Mouse (Mus musculus) midbrain, embryonic 15.5 days (tissue): ENCODE results near the gene Ccdc102a. TPM values are rescaled to one million over a fixed set of nuclear protein-coding genes. Genes with fewer than 3 reads are reported as not detected.

Experiments used
- ATAC-seq: fragments of 200-750 bp; cut with Nextera tagmentation; replicated peaks from 2 replicates; pipeline ENCODE4 v1.8.0; 2017; ENCODE audit warnings: moderate TSS enrichment
- H3K27ac ChIP-seq: fragments of 300-500 bp; sonication (generic); 2 replicates; pipeline ENCODE4 v1.5.1; 2015; ENCODE audit warnings: mild to moderate bottlenecking, inconsistent platforms
- H3K27me3 ChIP-seq: fragments of 300-500 bp; sonication (generic); replicated peaks from 2 replicates; pipeline ENCODE4 v1.6.1; 2015; ENCODE audit warnings: inconsistent platforms
- H3K36me3 ChIP-seq: fragments of 300-500 bp; sonication (generic); replicated peaks from 2 replicates; pipeline ENCODE4 v1.6.1; 2015; ENCODE audit warnings: inconsistent platforms
- H3K4me1 ChIP-seq: fragments of 300-500 bp; sonication (generic); 2 replicates; pipeline ENCODE4 v1.6.1; 2015; ENCODE audit warnings: inconsistent platforms
- H3K4me2 ChIP-seq: fragments of 300-500 bp; sonication (generic); 2 replicates; pipeline ENCODE4 v1.6.1; 2015; ENCODE audit warnings: inconsistent platforms, mild to moderate bottlenecking, moderate library complexity
- H3K4me3 ChIP-seq: fragments of 300-500 bp; sonication (generic); 2 replicates; pipeline ENCODE4 v1.5.1; 2015; ENCODE audit warnings: mild to moderate bottlenecking, inconsistent platforms
- H3K9ac ChIP-seq: fragments of 300-500 bp; sonication (generic); 2 replicates; pipeline ENCODE4 v1.6.1; 2015; ENCODE audit warnings: mild to moderate bottlenecking, inconsistent platforms
- H3K9me3 ChIP-seq: fragments of 300-500 bp; sonication (generic); 2 replicates; pipeline ENCODE4 v1.6.1; 2016; ENCODE audit warnings: inconsistent platforms
- WGBS: fragments of 180-500 bp; shearing (Covaris S2); methylation state at CpG from one replicate; pipeline ENCODE4 v1.1.7; 2015; ENCODE audit warnings: mixed read lengths; 5-methylcytosine and 5-hydroxymethylcytosine counted together
- polyA plus RNA-seq: library from polyadenylated mRNA; unstranded; fragments of >200 nt; fragmentation: Nextera tagmentation; extraction: Ambion mirVana; gene quantifications from 2 replicates; pipeline ENCODE4 v1.2.1, GENCODE M21; 2015

Ccdc102a gene
- polyA plus RNA-seq: 4.9 and 6.0 TPM in 2 replicates

DNA sequence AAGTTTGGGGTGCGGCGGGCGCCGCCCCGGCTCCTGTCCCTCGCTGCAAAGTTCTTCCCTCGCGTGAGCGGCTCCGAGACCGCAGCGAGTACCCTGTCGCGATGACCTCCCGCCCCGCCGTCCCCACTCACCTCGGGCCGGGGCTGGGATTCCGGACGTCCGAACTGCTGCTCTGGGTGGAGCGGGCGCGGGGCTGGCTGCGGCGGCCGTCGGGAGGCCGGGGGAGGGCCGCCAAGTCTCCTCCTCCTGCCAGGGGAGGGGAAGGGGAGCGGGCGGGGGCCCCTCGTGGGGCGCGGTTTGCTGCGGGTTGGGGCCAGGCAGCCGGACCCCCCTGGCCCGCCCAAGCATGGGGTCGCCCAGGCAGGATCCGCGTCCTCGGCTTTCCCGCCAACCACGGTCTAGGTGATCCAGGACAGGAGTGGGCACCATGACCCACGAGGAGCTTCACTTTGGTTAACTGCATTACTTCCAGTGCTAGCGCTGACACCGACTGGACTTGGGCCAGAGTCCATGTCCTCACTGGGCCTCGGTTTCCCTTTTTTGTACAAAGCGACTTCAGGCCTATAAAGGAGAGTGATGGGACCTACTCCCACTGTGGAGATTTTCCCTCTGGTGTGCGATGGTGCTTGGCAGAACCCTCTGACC is at the start of gene Ccdc102a:
TSS of gene Ccdc102a (minus strand) at position 248 of the 645 bp plus-strand sequence.
- peak within 1 kb of the TSS; percentile 34; the same call in 1 of the 2 replicates for H3K27ac ChIP-seq
- peaks cover 29% of the 10 kb centered on the region for H3K4me1 ChIP-seq
- no peaks in the 10 kb centered on the region for H3K36me3 ChIP-seq
- peak within 1 kb of the TSS; percentile 51 for H3K4me3 ChIP-seq
- H3K9ac ChIP-seq: peak within 1 kb of the TSS; percentile 16
- H3K27me3 ChIP-seq: peaks cover 52% of the 10 kb centered on the region
- peak; percentile 28 for ATAC-seq
- 3% methylated on average over 49 of the region's 51 CpGs for WGBS
- H3K9me3 ChIP-seq: no peaks in the 10 kb centered on the region
- H3K4me2 ChIP-seq: peak within 1 kb of the TSS; percentile 90

DNA sequence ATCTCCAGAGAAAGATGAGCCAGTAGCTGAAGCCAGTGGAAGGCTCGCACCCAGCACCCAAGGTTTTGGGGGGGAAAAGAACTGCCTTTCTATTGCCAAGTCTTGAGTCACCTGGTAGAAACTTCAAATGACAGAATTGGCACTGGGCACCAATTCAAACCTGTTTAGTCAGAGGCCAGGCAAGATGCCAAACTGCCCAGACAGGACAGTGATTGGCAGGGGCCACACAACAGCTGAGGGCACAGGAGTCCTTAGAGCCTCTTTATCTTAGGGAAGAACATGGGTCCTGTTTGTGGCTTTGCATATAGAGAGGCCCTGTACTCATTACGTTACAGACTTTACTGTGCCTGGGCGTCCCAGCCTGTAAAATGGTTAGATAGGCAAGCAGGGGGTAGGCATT is 49.7 kb upstream of the Ccdc102a start:
- 67% methylated on average over 3 of the region's 3 CpGs for WGBS

DNA sequence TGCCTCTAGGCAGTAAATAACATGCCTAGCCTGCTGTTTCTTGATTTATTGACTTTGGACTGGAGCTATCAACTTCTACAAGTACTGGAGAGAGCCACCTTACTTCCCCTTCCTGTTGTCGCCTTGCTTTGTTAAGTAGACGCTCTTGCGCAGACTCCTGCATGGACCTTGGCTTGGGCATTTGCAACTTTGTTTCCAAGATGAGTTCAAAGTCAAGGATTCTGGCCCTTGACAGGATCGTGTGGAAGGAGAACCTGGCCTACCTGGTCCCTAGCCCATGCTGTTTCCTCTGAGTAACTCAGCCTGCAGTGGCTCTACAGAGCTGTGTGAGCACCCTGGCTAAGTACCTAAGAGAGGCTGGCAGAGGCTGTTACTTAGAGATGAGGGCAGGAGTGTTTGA is 49.2 kb upstream of the Ccdc102a start:
- no peaks in the 10 kb centered on the region for H3K9me3 ChIP-seq
- H3K9ac ChIP-seq: no peak overlapping the region
- H3K4me3 ChIP-seq: no peak overlapping the region
- H3K36me3 ChIP-seq: no peaks in the 10 kb centered on the region
- no peak for ATAC-seq
- H3K4me2 ChIP-seq: no peak overlapping the region
- WGBS: 91% methylated on average over 4 of the region's 4 CpGs
- no peaks in the 10 kb centered on the region for H3K4me1 ChIP-seq
- no peak overlapping the region for H3K27ac ChIP-seq
- no peaks in the 10 kb centered on the region for H3K27me3 ChIP-seq

More for the DNA sequence above, 49.7 kb upstream of the Ccdc102a start:
- H3K36me3 ChIP-seq: no peaks in the 10 kb centered on the region
- no peak overlapping the region for H3K27ac ChIP-seq
- no peaks in the 10 kb centered on the region for H3K4me1 ChIP-seq
- no peak overlapping the region for H3K9ac ChIP-seq
- no peak for ATAC-seq
- no peak overlapping the region for H3K4me2 ChIP-seq
- no peaks in the 10 kb centered on the region for H3K9me3 ChIP-seq
- H3K27me3 ChIP-seq: no peaks in the 10 kb centered on the region
- H3K4me3 ChIP-seq: no peak overlapping the region

DNA sequence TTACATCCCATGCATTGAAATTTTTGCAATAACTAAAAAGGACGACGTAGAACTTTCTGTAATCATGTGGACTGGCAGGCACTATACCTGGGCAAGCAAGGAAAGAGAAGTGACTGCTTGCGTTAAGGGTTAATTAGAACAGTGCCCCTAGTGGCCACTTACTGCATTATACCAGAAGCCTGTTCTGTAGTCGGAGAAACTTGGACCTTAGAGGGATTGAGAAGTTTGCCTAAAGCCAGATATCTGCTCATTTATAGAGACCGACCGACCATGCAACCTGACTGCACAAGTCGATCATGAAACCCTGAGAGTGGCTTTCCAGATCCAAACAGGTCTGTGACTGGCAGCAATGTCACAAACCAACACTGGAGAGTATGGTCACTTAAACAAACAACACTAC is 48.7 kb upstream of the Ccdc102a start:
- no peak for ATAC-seq
- 20% methylated on average over 7 of the region's 7 CpGs for WGBS
- Histone ChIP-seq H3K4me1 (no peaks in the 10 kb centered on the region), H3K4me2 (no peak overlapping the region), H3K4me3 (no peak overlapping the region), H3K27ac (no peak overlapping the region), H3K9me3 (no peaks in the 10 kb centered on the region), H3K9ac (no peak overlapping the region), H3K27me3 (no peaks in the 10 kb centered on the region), H3K36me3 (no peaks in the 10 kb centered on the region)

DNA sequence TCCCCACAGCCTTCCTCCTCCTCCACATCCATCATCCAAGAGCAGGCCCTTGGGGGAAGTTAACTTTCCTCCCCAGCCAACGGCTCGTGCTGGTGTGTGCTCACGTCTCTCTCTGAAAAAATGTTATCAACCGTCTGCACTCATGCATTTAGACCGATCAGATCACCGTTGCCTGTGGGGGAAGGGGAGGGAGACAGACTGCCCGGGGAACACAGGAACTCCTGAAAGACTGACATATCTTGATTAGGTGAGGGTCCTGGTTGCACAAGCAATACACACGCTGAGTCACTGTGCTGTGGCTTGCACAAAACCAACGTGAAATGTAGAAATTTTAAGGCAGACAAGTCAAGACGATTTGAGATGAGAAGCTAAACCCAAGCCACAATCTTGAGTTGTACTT is 46.9 kb upstream of the Ccdc102a start:
- no peak for ATAC-seq

DNA sequence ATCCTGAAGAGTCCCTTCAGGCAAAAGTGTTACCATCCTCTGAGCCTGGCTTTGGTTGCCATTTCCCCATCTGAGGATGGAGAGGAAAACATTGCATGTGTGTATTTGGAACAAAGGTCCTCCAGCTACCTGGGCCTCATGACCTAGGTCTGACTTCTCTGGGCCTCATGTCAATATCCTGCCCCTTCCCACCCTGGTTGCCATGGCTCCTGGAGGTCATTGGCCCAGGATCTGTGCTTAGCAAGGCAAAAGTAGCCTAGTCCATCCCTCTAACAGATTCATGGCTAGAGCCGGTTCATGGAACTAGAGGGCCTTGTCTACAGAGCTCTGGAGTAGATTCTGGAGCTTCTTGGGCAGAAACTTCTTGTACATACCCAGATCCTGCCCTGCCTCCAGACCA is 44.3 kb upstream of the Ccdc102a start:
- no peak overlapping the region for H3K27ac ChIP-seq
- H3K4me2 ChIP-seq: no peak overlapping the region
- H3K27me3 ChIP-seq: no peaks in the 10 kb centered on the region
- H3K9me3 ChIP-seq: no peaks in the 10 kb centered on the region
- ATAC-seq: no peak
- H3K9ac ChIP-seq: no peak overlapping the region
- no peaks in the 10 kb centered on the region for H3K4me1 ChIP-seq
- no peaks in the 10 kb centered on the region for H3K36me3 ChIP-seq
- 90% methylated on average over 1 of the region's 1 CpGs for WGBS
- H3K4me3 ChIP-seq: no peak overlapping the region

More for the DNA sequence above, 46.9 kb upstream of the Ccdc102a start:
- 69% methylated on average over 10 of the region's 10 CpGs for WGBS
- H3K9me3 ChIP-seq: no peaks in the 10 kb centered on the region
- no peak overlapping the region for H3K4me3 ChIP-seq
- H3K4me1 ChIP-seq: no peaks in the 10 kb centered on the region
- no peaks in the 10 kb centered on the region for H3K36me3 ChIP-seq
- no peak overlapping the region for H3K27ac ChIP-seq
- no peaks in the 10 kb centered on the region for H3K27me3 ChIP-seq
- no peak overlapping the region for H3K4me2 ChIP-seq
- no peak overlapping the region for H3K9ac ChIP-seq

DNA sequence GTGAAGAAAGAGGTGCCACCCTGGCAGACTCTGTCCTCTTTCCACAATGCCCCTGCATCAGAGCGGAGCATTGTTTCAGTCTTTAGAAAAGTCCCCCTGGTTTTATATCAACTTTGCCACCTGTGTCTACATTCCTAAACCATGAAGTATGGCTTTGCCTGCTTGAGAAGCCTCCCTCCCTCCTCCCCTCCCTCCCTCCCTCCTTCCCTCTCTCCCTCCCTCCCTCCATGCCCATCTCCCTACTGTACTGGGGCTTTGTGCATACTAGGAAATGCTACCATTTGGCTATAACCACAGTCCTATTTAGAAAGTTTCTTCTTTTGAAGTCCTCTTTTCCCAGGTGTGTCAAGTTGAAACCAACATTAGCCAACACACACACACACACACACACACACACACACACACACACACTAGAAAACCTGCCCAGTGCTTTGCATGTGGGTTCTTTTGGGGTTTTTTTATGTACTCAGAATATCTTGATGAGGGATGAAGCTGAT is 38.2 kb upstream of the Ccdc102a start:
- H3K4me2 ChIP-seq: no peak overlapping the region
- H3K4me3 ChIP-seq: no peak overlapping the region
- no peaks in the 10 kb centered on the region for H3K27me3 ChIP-seq
- no peaks in the 10 kb centered on the region for H3K36me3 ChIP-seq
- ATAC-seq: no peak
- H3K9me3 ChIP-seq: no peaks in the 10 kb centered on the region
- H3K27ac ChIP-seq: no peak overlapping the region
- no peaks in the 10 kb centered on the region; the same call in 1 of the 2 replicates for H3K4me1 ChIP-seq
- whole genome bisulfite sequencing: 88% methylated on average over 1 of the region's 1 CpGs
- no peak overlapping the region for H3K9ac ChIP-seq

DNA sequence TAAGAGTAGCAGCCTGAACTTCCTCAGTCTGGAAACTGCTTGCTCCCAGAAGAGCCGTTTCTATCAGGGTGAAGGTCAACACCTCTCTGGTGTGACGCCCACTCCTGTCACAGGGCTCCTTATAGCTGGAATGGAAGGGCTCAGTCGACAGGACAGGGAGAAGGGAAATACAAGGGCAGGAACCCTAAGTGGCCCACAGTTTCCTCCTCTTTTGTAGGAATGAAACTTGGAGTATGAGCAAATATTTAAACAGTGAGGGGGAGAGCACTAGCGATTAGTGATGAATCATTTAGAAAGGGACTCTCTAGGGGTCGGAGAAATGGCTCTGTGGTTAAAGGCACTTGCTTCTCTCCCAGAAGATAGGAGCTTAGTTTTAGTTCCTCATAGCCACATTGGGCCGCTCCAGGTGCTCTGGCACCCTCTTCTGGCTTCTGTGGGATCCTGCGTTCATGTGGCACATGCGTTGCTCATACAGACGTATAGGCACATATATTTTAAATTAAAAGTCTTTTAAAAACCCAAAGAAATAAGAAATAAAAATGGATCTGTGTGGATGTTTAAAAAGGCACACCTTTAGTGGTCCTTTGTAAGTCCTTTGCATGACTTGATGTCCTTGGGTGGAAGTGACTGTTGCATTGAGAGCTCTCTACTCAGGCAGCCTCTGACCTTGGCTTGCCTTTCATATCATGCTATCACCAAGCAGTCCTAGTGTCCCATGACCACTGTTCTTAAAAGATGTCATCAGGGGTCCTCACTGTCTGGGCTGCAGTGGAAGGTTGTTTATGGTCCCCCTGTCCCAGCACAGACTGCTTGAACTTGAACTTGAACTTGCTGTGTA is 37.2 kb upstream of the Ccdc102a start:
- Histone ChIP-seq H3K9me3 (no peaks in the 10 kb centered on the region), H3K4me1 (peaks cover 5% of the 10 kb centered on the region), H3K4me2 (no peak overlapping the region), H3K27me3 (no peaks in the 10 kb centered on the region), H3K36me3 (no peaks in the 10 kb centered on the region), H3K27ac (no peak overlapping the region), H3K9ac (no peak overlapping the region), H3K4me3 (no peak overlapping the region)
- WGBS: 46% methylated on average over 9 of the region's 9 CpGs
- no peak for ATAC-seq

DNA sequence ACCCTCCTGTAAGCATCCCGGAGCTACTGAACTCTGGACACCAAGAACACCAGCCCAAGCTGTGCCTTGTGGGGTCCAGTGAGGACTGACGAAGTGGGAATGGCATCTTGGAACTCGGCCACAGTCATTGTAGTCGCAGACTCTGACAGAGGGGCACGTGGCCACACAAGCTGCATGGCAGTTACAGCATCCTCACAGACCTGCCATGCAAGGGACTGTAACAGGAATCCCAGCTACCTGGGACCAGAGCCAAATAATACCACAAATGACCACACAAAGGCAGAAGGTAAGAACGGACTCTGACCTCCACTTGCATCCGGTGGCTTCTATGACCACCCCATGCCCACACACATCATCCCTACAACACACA is 36.5 kb upstream of the Ccdc102a start:
- Histone ChIP-seq H3K9ac (no peak overlapping the region), H3K27me3 (no peaks in the 10 kb centered on the region), H3K9me3 (no peaks in the 10 kb centered on the region), H3K4me2 (no peak overlapping the region), H3K4me1 (peaks cover 5% of the 10 kb centered on the region), H3K4me3 (no peak overlapping the region), H3K36me3 (no peaks in the 10 kb centered on the region), H3K27ac (no peak overlapping the region)
- ATAC-seq: 0 out of 2 replicates have a peak, but pooled peaks have one; percentile 33
- WGBS: 69% methylated on average over 7 of the region's 7 CpGs

DNA sequence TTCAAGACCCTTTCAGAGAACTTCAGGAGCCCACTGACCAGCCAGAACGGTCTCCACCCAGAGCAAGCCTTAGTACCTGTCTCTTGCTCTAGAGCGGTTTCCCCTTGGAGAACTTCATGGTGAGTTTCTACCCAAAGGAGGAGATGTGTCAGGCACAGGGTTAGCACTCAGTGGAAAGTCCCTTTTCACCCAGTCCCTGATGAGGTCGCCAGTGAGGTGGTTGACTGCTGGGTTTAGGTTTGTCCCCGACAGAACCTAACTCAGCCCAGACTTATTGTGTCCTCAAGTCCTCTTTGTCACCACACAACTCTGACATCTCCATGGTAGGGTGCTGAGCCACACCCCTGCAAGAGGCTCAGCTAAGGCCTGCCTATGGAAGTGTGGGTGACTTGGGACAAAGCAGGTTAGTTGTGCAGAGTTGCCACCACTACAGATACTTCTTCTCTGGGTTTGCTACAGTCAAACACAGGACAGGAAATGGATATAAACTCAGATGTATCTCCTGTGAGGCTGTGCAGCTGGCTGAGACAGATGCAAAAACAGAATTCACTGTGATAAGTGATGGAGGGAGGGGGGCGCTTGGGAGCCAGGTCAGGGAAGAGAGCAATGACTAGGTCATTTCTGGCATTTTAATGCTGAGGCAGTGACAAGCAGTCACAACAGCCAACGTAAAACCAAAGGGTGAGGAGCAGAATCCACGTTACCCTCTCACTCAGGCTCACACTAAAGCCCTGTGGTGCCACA is 35.9 kb upstream of the Ccdc102a start:
- H3K4me3 ChIP-seq: no peak overlapping the region
- H3K9ac ChIP-seq: no peak overlapping the region
- H3K4me1 ChIP-seq: peaks cover 5% of the 10 kb centered on the region
- WGBS: 74% methylated on average over 7 of the region's 7 CpGs
- H3K36me3 ChIP-seq: no peaks in the 10 kb centered on the region
- H3K9me3 ChIP-seq: no peaks in the 10 kb centered on the region
- H3K27ac ChIP-seq: no peak overlapping the region
- ATAC-seq: no peak
- no peaks in the 10 kb centered on the region for H3K27me3 ChIP-seq
- no peak overlapping the region for H3K4me2 ChIP-seq

DNA sequence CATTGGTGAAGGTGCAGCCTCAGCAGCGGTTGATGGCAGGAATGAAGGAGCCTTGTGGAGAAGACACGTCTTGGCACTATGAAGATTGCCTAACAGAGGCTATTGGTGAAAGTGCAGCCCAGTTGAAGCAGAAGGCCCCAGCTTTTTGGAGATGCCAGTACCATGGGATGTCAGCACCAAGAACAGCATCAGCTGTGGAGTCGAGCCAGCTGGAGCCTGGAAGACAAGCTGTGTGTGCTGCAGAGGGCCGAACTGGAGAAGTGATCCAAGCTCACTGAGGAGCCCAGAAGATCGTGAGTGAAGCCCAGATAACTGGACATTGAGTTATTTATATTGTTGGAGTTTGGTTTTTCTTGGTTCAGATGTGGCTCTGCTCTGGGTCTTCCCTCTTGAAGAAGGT is 34.2 kb upstream of the Ccdc102a start:
- Histone ChIP-seq H3K4me3 (no peak overlapping the region), H3K36me3 (no peaks in the 10 kb centered on the region)
- WGBS: 84% methylated on average over 5 of the region's 5 CpGs

DNA sequence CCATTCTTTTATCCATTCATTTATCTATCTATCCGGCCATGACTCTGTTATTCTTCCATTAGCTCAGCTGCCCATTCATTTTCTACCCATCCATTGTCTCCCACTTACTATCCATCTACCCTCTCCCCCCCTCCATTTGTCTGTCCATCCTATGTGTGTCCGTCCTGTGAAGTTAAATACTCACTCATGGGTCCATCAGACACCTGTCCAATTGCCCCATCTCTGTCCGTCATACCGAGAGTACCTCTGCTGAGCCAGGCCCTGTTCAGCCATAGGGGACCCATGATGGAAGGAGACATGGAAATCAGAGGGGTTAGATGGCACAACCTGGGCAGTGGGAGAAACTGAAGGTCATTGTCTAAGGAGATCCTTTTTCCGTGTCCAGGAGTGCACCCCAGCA is 32.6 kb upstream of the Ccdc102a start:
- H3K27me3 ChIP-seq: no peaks in the 10 kb centered on the region
- no peaks in the 10 kb centered on the region for H3K36me3 ChIP-seq
- no peak overlapping the region for H3K4me3 ChIP-seq
- no peak overlapping the region for H3K4me2 ChIP-seq
- H3K9me3 ChIP-seq: no peaks in the 10 kb centered on the region
- 75% methylated on average over 5 of the region's 5 CpGs for WGBS
- peak; percentile 53; the same call in 1 of the 2 replicates for ATAC-seq
- H3K27ac ChIP-seq: no peak overlapping the region
- no peak overlapping the region for H3K9ac ChIP-seq
- H3K4me1 ChIP-seq: peaks cover 9% of the 10 kb centered on the region

More for the DNA sequence above, 34.2 kb upstream of the Ccdc102a start:
- no peaks in the 10 kb centered on the region for H3K27me3 ChIP-seq
- ATAC-seq: no peak
- no peaks in the 10 kb centered on the region for H3K9me3 ChIP-seq
- H3K4me1 ChIP-seq: peaks cover 5% of the 10 kb centered on the region
- no peak overlapping the region for H3K27ac ChIP-seq
- no peak overlapping the region for H3K9ac ChIP-seq
- H3K4me2 ChIP-seq: no peak overlapping the region
